Mouse (Mus musculus) right cerebral cortex, adult 2 months (tissue): ENCODE measurements around the gene Senp2.

ENCODE experiments used
- DNase-seq, 2 experiments: peaks; one replicate each; pipeline ENCODE4 v3.0.0; 2021 to 2022; ENCODE audit warnings: low spot score in 2 of 2

Senp2 gene

GRCm38 (mm10) chr16:22095751-22096150 lies 86.5 kb downstream of the Senp2 start:
- no peak for DNase-seq

DNA sequence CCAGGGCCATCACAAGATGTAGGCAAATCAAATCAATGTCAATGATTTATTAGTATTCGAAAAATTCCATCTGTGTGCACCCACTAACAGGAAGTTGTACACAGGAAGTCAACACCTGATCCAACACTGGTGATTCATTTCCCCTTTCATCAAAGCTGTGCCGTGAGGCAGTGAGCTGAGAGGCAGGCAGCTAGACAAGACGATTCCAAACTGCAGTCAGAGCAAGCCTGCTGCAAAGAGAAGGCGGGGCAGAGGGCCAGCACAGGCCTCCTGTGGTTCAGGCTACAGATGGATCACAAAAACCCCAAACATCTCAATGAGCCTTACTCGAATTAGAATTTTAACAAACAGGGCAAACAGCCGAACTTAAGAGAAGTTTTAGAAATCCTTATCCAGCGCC lies 88.4 kb downstream of the Senp2 start:
- no peak for DNase-seq
